ENCODE assay signal across 9 mouse cellular contexts in the genomic region with DNA sequence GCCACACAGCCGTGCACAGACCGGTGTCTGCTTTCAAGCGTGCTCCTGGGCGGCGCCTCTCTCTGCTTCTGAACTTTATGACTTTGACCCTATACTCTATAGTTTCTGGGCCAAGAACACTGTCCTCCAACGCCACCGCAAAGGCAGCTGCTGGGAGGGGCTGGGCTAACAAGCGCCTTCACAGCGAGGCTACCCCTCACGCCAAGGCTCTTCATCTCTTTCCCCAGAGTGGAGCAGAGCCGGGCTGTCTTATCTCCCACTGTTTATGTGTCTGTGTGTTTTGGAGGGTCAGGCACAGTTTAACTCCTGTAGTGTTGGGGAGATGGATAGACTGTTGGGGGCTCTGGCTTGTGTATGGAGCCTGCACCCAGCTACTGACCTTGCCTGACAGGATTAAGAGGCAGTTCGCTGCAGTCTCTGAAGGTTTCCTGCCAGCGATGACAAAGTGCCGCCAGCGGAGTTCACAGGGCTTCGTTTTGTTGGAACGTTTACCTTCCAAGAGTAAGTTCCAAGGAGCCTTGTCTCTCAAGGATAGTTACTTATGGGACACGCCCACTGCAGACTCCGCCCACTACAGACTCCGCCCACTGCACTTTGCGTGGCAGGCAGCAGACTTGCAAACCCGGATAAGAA. TPM values are rescaled to one million over a fixed set of nuclear protein-coding genes. Genes with fewer than 3 reads are reported as not detected.
DNase-seq lines count a peak whose midpoint lies in the region; ATAC-seq and TF ChIP-seq lines count a peak whose summit lies in the region.
"Had no signal": no experiment of that assay in that cellular context is flagged by ENCODE, and none has a peak within 500 bp of the region (broad histone marks: within the 10 kb centered on the region; RNA-seq: fewer than 3 reads in every experiment).

No protein-coding gene starts in this region.

- no peak for TF ChIP-seq POLR2A in kidney, adult 2 months (IDR thresholded peaks at IDR 0.05; ENCODE audit: low read depth, low read length)

- H3K27ac ChIP-seq in heart, embryonic 13.5 days (replicated peaks), result no peak overlapping the region; the same call in 1 of the 2 replicates
- no peak overlapping the region for H3K27ac ChIP-seq in kidney, adult 2 months (ENCODE audit: insufficient read depth, low read depth, low read length)
- no peak overlapping the region for H3K27ac ChIP-seq in forebrain, embryonic 16.5 days (ENCODE audit: low read length)
- H3K27ac ChIP-seq: limb, embryonic 12.5 days had no signal

- H3K4me2 ChIP-seq in heart, embryonic 13.5 days, result peak overlapping the region; percentile 48
- no peak overlapping the region for H3K4me2 ChIP-seq in forebrain, embryonic 16.5 days (ENCODE audit: low read length)
- H3K4me2 ChIP-seq: limb, embryonic 12.5 days had no signal

- peaks cover 37% of the 10 kb centered on the region for H3K4me1 ChIP-seq in heart, embryonic 13.5 days
- H3K4me1 ChIP-seq in kidney, adult 2 months (ENCODE audit: control insufficient read depth, insufficient read depth, low read length), result no peaks in the 10 kb centered on the region
- H3K4me1 ChIP-seq in forebrain, embryonic 16.5 days (replicated peaks; ENCODE audit: control insufficient read depth, insufficient read depth, low read length), result peaks cover 8% of the 10 kb centered on the region

- peaks cover 33% of the 10 kb centered on the region for H3K27me3 ChIP-seq in heart, embryonic 13.5 days (replicated peaks)
- H3K27me3 ChIP-seq in kidney, adult 2 months (replicated peaks; ENCODE audit: control insufficient read depth, insufficient read depth, low read length), result no peaks in the 10 kb centered on the region
- no peaks in the 10 kb centered on the region for H3K27me3 ChIP-seq in forebrain, embryonic 16.5 days (replicated peaks; ENCODE audit: control insufficient read depth, insufficient read depth, low read length)

- H3K9me3 ChIP-seq in heart, embryonic 13.5 days, result peaks cover 6% of the 10 kb centered on the region; the same call in 1 of the 2 replicates
- H3K9me3 ChIP-seq in forebrain, embryonic 16.5 days (ENCODE audit: control insufficient read depth, low read length), result no peaks in the 10 kb centered on the region

- 25% methylated on average over 22 of the region's 22 CpGs for WGBS in heart, embryonic 13.5 days
- 30% methylated on average over 22 of the region's 22 CpGs for whole genome bisulfite sequencing in kidney, adult 2 months
- 58% methylated on average over 22 of the region's 22 CpGs for WGBS in forebrain, embryonic 16.5 days

- 0 out of 2 replicates have a peak overlapping the region, but pooled peaks have one; percentile 16 for H3K9ac ChIP-seq in heart, embryonic 13.5 days
- H3K9ac ChIP-seq in forebrain, embryonic 16.5 days (replicated peaks; ENCODE audit: low read depth, low read length), result no peak overlapping the region
- H3K9ac ChIP-seq: limb, embryonic 12.5 days had no signal

- peak overlapping the region; percentile 18; the same call in 1 of the 2 replicates for H3K4me3 ChIP-seq in heart, embryonic 13.5 days
- H3K4me3 ChIP-seq in kidney, adult 2 months (ENCODE audit: insufficient read depth, low read depth, low read length), result no peak overlapping the region
- H3K4me3 ChIP-seq in forebrain, embryonic 16.5 days (replicated peaks; ENCODE audit: low read length), result no peak overlapping the region
- H3K4me3 ChIP-seq: limb, embryonic 12.5 days had no signal

- peak; percentile 21; the same call in 1 of the 2 replicates for ATAC-seq in heart, embryonic 13.5 days (ENCODE audit: extremely low read depth, insufficient number of reproducible peaks, low FRiP score, low TSS enrichment)
- ATAC-seq in forebrain, embryonic 16.5 days, result no peak

- H3K36me3 ChIP-seq in heart, embryonic 13.5 days, result no peaks in the 10 kb centered on the region
- H3K36me3 ChIP-seq in kidney, adult 2 months (ENCODE audit: control insufficient read depth, insufficient read depth, low read length), result no peaks in the 10 kb centered on the region
- no peaks in the 10 kb centered on the region for H3K36me3 ChIP-seq in forebrain, embryonic 16.5 days (ENCODE audit: control insufficient read depth, insufficient read depth)
- H3K36me3 ChIP-seq: limb, embryonic 12.5 days had no signal

- DNase-seq in heart, adult 8-10 months (ENCODE audit: low spot score), result no peak
- DNase-seq in adrenal gland, postnatal 14 days, result peak; percentile 68
- peak; percentile 55 for DNase-seq in kidney, adult 2 months
- DNase-seq in lung, postnatal 14 days, result peak; percentile 60
- no peak for DNase-seq in layer of hippocampus, adult 9-10 months (ENCODE audit: low spot score)
- no peak for DNase-seq in cerebellum, adult 9-11 months

- TF ChIP-seq CTCF in kidney, adult 2 months (conservative IDR thresholded peaks at IDR 0.05; ENCODE audit: insufficient read depth, insufficient read length, low read depth, low read length), result no peak

RNA-seq across cellular contexts. Expression of a gene that starts 25.6 kb away (rescaled TPM):
- 164 and 174 TPM in 2 replicates for polyA plus RNA-seq in heart, embryonic 13.5 days (2015; fragmentation: Nextera tagmentation; extraction: Ambion mirVana)
- total RNA-seq in heart, adult 8-10 months (2022), result 10 to 100 TPM; 44.3 to 57.6 (median 46.7) TPM
- 106 and 116 TPM in 2 replicates for total RNA-seq in adrenal gland, postnatal 14 days (2021)
- polyA plus RNA-seq in kidney, adult 2 months (2012; rRNA removed), result 67.0 and 67.8 TPM in 2 replicates
- 145 and 148 TPM in 2 replicates for polyA plus RNA-seq in forebrain, embryonic 16.5 days (2015; fragmentation: Nextera tagmentation; extraction: Ambion mirVana)

RNA-seq across cellular contexts. Expression of a gene that starts 26.0 kb away (rescaled TPM):
- polyA plus RNA-seq in heart, embryonic 13.5 days (2015; fragmentation: Nextera tagmentation; extraction: Ambion mirVana), result 1,738 and 2,034 TPM in 2 replicates
- total RNA-seq in heart, adult 8-10 months (2022), result 1,000 to 10,000 TPM; 4,385 to 5,037 (median 4,791) TPM
- total RNA-seq in adrenal gland, postnatal 14 days (2021), result 2,387 and 2,670 TPM in 2 replicates
- 2,823 and 3,733 TPM in 2 replicates for polyA plus RNA-seq in kidney, adult 2 months (2012; rRNA removed)
- 935 and 953 TPM in 2 replicates for polyA plus RNA-seq in forebrain, embryonic 16.5 days (2015; fragmentation: Nextera tagmentation; extraction: Ambion mirVana)

RNA-seq across cellular contexts. Expression of a gene that starts 26.1 kb away (rescaled TPM):
- 2.0 and 2.3 TPM in 2 replicates for polyA plus RNA-seq in heart, embryonic 13.5 days (2015; fragmentation: Nextera tagmentation; extraction: Ambion mirVana)
- not detected for total RNA-seq in heart, adult 8-10 months (2022)
- total RNA-seq in adrenal gland, postnatal 14 days (2021), result 0.64 TPM in 1 of 2 replicates, not detected in the other
- polyA plus RNA-seq in kidney, adult 2 months (2012; rRNA removed), result 1.6 TPM in 1 of 2 replicates, not detected in the other
- polyA plus RNA-seq in forebrain, embryonic 16.5 days (2015; fragmentation: Nextera tagmentation; extraction: Ambion mirVana), result 5.5 and 9.6 TPM in 2 replicates

RNA-seq across cellular contexts. Expression of a gene that starts 42.2 kb away (rescaled TPM):
- 7.1 and 7.9 TPM in 2 replicates for polyA plus RNA-seq in heart, embryonic 13.5 days (2015; fragmentation: Nextera tagmentation; extraction: Ambion mirVana)
- total RNA-seq in heart, adult 8-10 months (2022), result 1 to 10 TPM; 2.6 to 4.0 (median 4.0) TPM
- 16.9 and 31.7 TPM in 2 replicates for total RNA-seq in adrenal gland, postnatal 14 days (2021)
- 12.3 and 16.7 TPM in 2 replicates for polyA plus RNA-seq in kidney, adult 2 months (2012; rRNA removed)
- 3.6 and 4.2 TPM in 2 replicates for polyA plus RNA-seq in forebrain, embryonic 16.5 days (2015; fragmentation: Nextera tagmentation; extraction: Ambion mirVana)

RNA-seq across cellular contexts. Expression of a gene that starts 46.5 kb away (rescaled TPM):
- 3.3 and 3.6 TPM in 2 replicates for polyA plus RNA-seq in heart, embryonic 13.5 days (2015; fragmentation: Nextera tagmentation; extraction: Ambion mirVana)
- 1 to 10 TPM; 3.0 to 5.7 (median 4.3) TPM for total RNA-seq in heart, adult 8-10 months (2022)
- total RNA-seq in adrenal gland, postnatal 14 days (2021), result 27.8 and 31.6 TPM in 2 replicates
- 4.6 and 6.8 TPM in 2 replicates for polyA plus RNA-seq in kidney, adult 2 months (2012; rRNA removed)
- polyA plus RNA-seq in forebrain, embryonic 16.5 days (2015; fragmentation: Nextera tagmentation; extraction: Ambion mirVana), result 8.4 and 11.0 TPM in 2 replicates

Comparison
In these comparisons a context has a peak if more than half of its experiments do, and no peak if none do; other contexts are left out.
1. DNase-seq: peak in adrenal gland, postnatal 14 days (single experiment), kidney, adult 2 months (single experiment) and lung, postnatal 14 days (single experiment); none in heart, adult 8-10 months (single experiment), layer of hippocampus, adult 9-10 months (single experiment) and cerebellum, adult 9-11 months (single experiment).